Mouse (Mus musculus): Measurements from ENCODE around the gene Chl1. TPM values are rescaled to one million over a fixed set of nuclear protein-coding genes. Genes with fewer than 3 reads are reported as not detected.

Chl1 gene
- 2.3 and 10.8 TPM in 2 replicates for polyA plus RNA-seq (2016; fragmentation: Nextera tagmentation; extraction: Ambion mirVana)

- peak within 1 kb of the TSS; percentile 79 for H3K27ac ChIP-seq
- H3K36me3 ChIP-seq = no peaks in the 10 kb centered on the region
- H3K9me3 ChIP-seq = no peaks in the 10 kb centered on the region
- H3K4me1 ChIP-seq (replicated peaks) = peaks cover 21% of the 10 kb centered on the region
- peak; percentile 32 for DNase-seq (ENCODE audit: low spot score)
- H3K4me3 ChIP-seq = peak within 1 kb of the TSS; percentile 62
- WGBS = 3% methylated on average over 25 of the region's 25 CpGs
- H3K27me3 ChIP-seq (ENCODE audit: insufficient read depth, poor library complexity, severe bottlenecking) = peaks cover 56% of the 10 kb centered on the region
Observed at GRCm38 (mm10) chr6:103510392-103511289, at the start of gene Chl1. Gene Chl1, plus strand, starts transcription at chr6:103510586.

GRCm38 (mm10) chr6:103465479-103466080, 44.8 kb upstream of the Chl1 start:
- Histone ChIP-seq H3K27me3 (ENCODE audit: insufficient read depth, poor library complexity, severe bottlenecking) (no peaks in the 10 kb centered on the region), H3K27ac (no peak overlapping the region), H3K4me1 (replicated peaks) (no peaks in the 10 kb centered on the region), H3K36me3 (no peaks in the 10 kb centered on the region), H3K9me3 (no peaks in the 10 kb centered on the region), H3K4me3 (no peak overlapping the region)
- no peak for DNase-seq (ENCODE audit: low spot score)
- WGBS = 88% methylated on average over 5 of the region's 5 CpGs

- Histone ChIP-seq H3K9me3 (no peaks in the 10 kb centered on the region), H3K4me3 (no peak overlapping the region), H3K36me3 (no peaks in the 10 kb centered on the region), H3K27ac (no peak overlapping the region), H3K4me1 (replicated peaks) (no peaks in the 10 kb centered on the region), H3K27me3 (ENCODE audit: insufficient read depth, poor library complexity, severe bottlenecking) (no peaks in the 10 kb centered on the region)
- DNase-seq (ENCODE audit: low spot score) = no peak
- 65% methylated on average over 5 of the region's 5 CpGs for whole genome bisulfite sequencing
Observed at GRCm38 (mm10) chr6:103473316-103473715, 37.1 kb upstream of the Chl1 start.

GRCm38 (mm10) chr6:103487199-103487598, 23.2 kb upstream of the Chl1 start:
- H3K9me3 ChIP-seq = no peaks in the 10 kb centered on the region
- H3K4me1 ChIP-seq (replicated peaks) = no peaks in the 10 kb centered on the region
- DNase-seq (ENCODE audit: low spot score) = no peak
- 78% methylated on average over 1 of the region's 1 CpGs for WGBS
- no peaks in the 10 kb centered on the region for H3K27me3 ChIP-seq (ENCODE audit: insufficient read depth, poor library complexity, severe bottlenecking)
- no peaks in the 10 kb centered on the region for H3K36me3 ChIP-seq
- no peak overlapping the region for H3K4me3 ChIP-seq
- no peak overlapping the region for H3K27ac ChIP-seq

- no peak overlapping the region for H3K27ac ChIP-seq
- H3K36me3 ChIP-seq = no peaks in the 10 kb centered on the region
- 58% methylated on average over 4 of the region's 4 CpGs for WGBS
- H3K27me3 ChIP-seq (ENCODE audit: insufficient read depth, poor library complexity, severe bottlenecking) = no peaks in the 10 kb centered on the region
- H3K4me3 ChIP-seq = no peak overlapping the region
- DNase-seq (ENCODE audit: low spot score) = no peak
- H3K9me3 ChIP-seq = no peaks in the 10 kb centered on the region
- no peaks in the 10 kb centered on the region for H3K4me1 ChIP-seq (replicated peaks)
Observed at GRCm38 (mm10) chr6:103498404-103498803, 12.0 kb upstream of the Chl1 start.

- Histone ChIP-seq H3K9me3 (no peaks in the 10 kb centered on the region), H3K36me3 (no peaks in the 10 kb centered on the region), H3K27ac (no peak overlapping the region), H3K27me3 (ENCODE audit: insufficient read depth, poor library complexity, severe bottlenecking) (peaks cover 7% of the 10 kb centered on the region), H3K4me1 (replicated peaks) (no peaks in the 10 kb centered on the region), H3K4me3 (no peak overlapping the region)
- DNase-seq (ENCODE audit: low spot score) = no peak
- 73% methylated on average over 3 of the region's 3 CpGs for WGBS
Observed at GRCm38 (mm10) chr6:103504065-103504464, 6.3 kb upstream of the Chl1 start.

GRCm38 (mm10) chr6:103507751-103508575, 2.4 kb upstream of the Chl1 start:
- DNase-seq (ENCODE audit: low spot score) = no peak
- Histone ChIP-seq H3K27me3 (ENCODE audit: insufficient read depth, poor library complexity, severe bottlenecking) (peaks cover 46% of the 10 kb centered on the region), H3K36me3 (no peaks in the 10 kb centered on the region), H3K27ac (no peak overlapping the region), H3K9me3 (no peaks in the 10 kb centered on the region), H3K4me1 (replicated peaks) (peaks cover 21% of the 10 kb centered on the region), H3K4me3 (no peak overlapping the region)
- 68% methylated on average over 3 of the region's 3 CpGs for WGBS

GRCm38 (mm10) chr6:103509596-103509995, 790 bp upstream of the Chl1 start:
- WGBS = 70% methylated on average over 4 of the region's 4 CpGs
- Histone ChIP-seq H3K27me3 (ENCODE audit: insufficient read depth, poor library complexity, severe bottlenecking) (peaks cover 56% of the 10 kb centered on the region), H3K36me3 (no peaks in the 10 kb centered on the region), H3K4me3 (no peak overlapping the region), H3K9me3 (no peaks in the 10 kb centered on the region), H3K27ac (no peak overlapping the region), H3K4me1 (replicated peaks) (peaks cover 21% of the 10 kb centered on the region)
- DNase-seq (ENCODE audit: low spot score) = no peak

GRCm38 (mm10) chr6:103511290-103511971, 1.0 kb downstream of the Chl1 start:
- peak overlapping the region; percentile 79 for H3K27ac ChIP-seq
- peak overlapping the region; percentile 62 for H3K4me3 ChIP-seq
- H3K27me3 ChIP-seq (ENCODE audit: insufficient read depth, poor library complexity, severe bottlenecking) = peaks cover 56% of the 10 kb centered on the region
- H3K36me3 ChIP-seq = no peaks in the 10 kb centered on the region
- H3K9me3 ChIP-seq = no peaks in the 10 kb centered on the region
- peaks cover 21% of the 10 kb centered on the region for H3K4me1 ChIP-seq (replicated peaks)
- WGBS = 7% methylated on average over 18 of the region's 18 CpGs
- peak; percentile 36 for DNase-seq (ENCODE audit: low spot score)

- peak overlapping the region; percentile 62 for H3K4me3 ChIP-seq
- no peaks in the 10 kb centered on the region for H3K9me3 ChIP-seq
- H3K27me3 ChIP-seq (ENCODE audit: insufficient read depth, poor library complexity, severe bottlenecking) = peaks cover 56% of the 10 kb centered on the region
- peaks cover 21% of the 10 kb centered on the region for H3K4me1 ChIP-seq (replicated peaks)
- H3K27ac ChIP-seq = peak overlapping the region; percentile 79
- peak; percentile 60 for DNase-seq (ENCODE audit: low spot score)
- no peaks in the 10 kb centered on the region for H3K36me3 ChIP-seq
- WGBS = under 1% methylated on average over 29 of the region's 29 CpGs
Observed at GRCm38 (mm10) chr6:103511972-103512565, 1.7 kb downstream of the Chl1 start.

- H3K4me3 ChIP-seq = peak overlapping the region; percentile 62; the same call in 1 of the 2 replicates
- DNase-seq (ENCODE audit: low spot score) = no peak
- 47% methylated on average over 6 of the region's 6 CpGs for WGBS
- peaks cover 54% of the 10 kb centered on the region for H3K27me3 ChIP-seq (ENCODE audit: insufficient read depth, poor library complexity, severe bottlenecking)
- no peaks in the 10 kb centered on the region for H3K36me3 ChIP-seq
- peaks cover 21% of the 10 kb centered on the region for H3K4me1 ChIP-seq (replicated peaks)
- H3K27ac ChIP-seq = no peak overlapping the region
- no peaks in the 10 kb centered on the region for H3K9me3 ChIP-seq
Observed at GRCm38 (mm10) chr6:103512911-103513321, 2.5 kb downstream of the Chl1 start.
